Mouse (Mus musculus) liver, embryonic 16.5 days (tissue): ENCODE measurements around the gene Dnmbp. TPM values are rescaled to one million over a fixed set of nuclear protein-coding genes. Genes with fewer than 3 reads are reported as not detected.

ENCODE experiments used
- ATAC-seq: fragments of 200-750 bp; cut with Nextera tagmentation; 2 replicates; pipeline ENCODE4 v1.8.0; 2017; ENCODE audit warnings: low read depth, mild to moderate bottlenecking, moderate number of reproducible peaks, moderate library complexity
- H3K27ac ChIP-seq: fragments of 300-500 bp; sonication (generic); 2 replicates; pipeline ENCODE4 v1.5.1; 2014; ENCODE audit warnings: mild to moderate bottlenecking, low read length
- H3K27me3 ChIP-seq: fragments of 300-500 bp; sonication (generic); 2 replicates; pipeline ENCODE4 v1.6.1; 2014; ENCODE audit warnings: low read depth, low read length, mixed read lengths; ENCODE audit not compliant: control insufficient read depth, insufficient read depth
- H3K36me3 ChIP-seq: fragments of 300-500 bp; sonication (generic); 2 replicates; pipeline ENCODE4 v1.6.1; 2014; ENCODE audit warnings: mild to moderate bottlenecking; ENCODE audit not compliant: control insufficient read depth, insufficient read depth
- H3K4me1 ChIP-seq: fragments of 300-500 bp; sonication (generic); 2 replicates; pipeline ENCODE4 v1.6.1; 2014; ENCODE audit warnings: low read depth, low read length, mixed read lengths; ENCODE audit not compliant: control insufficient read depth
- H3K4me2 ChIP-seq: fragments of 300-500 bp; sonication (generic); 2 replicates; pipeline ENCODE4 v1.6.1; 2014; ENCODE audit warnings: low read depth, low read length, mixed read lengths
- H3K4me3 ChIP-seq: fragments of 300-500 bp; sonication (generic); 2 replicates; pipeline ENCODE4 v1.5.1; 2014; ENCODE audit warnings: low read depth, mild to moderate bottlenecking, low read length
- H3K9ac ChIP-seq: fragments of 300-500 bp; sonication (generic); 2 replicates; pipeline ENCODE4 v1.6.1; 2014; ENCODE audit warnings: low read depth, low read length
- H3K9me3 ChIP-seq: fragments of 300-500 bp; sonication (generic); replicated peaks from 2 replicates; pipeline ENCODE4 v1.6.1; 2016; ENCODE audit warnings: low read length; ENCODE audit not compliant: control insufficient read depth
- WGBS: fragments of 180-500 bp; shearing (Covaris S2); extraction: QIAGEN DNeasy Blood & Tissue Kit; methylation state at CpG from one replicate; pipeline ENCODE4 v1.1.7; 2014; ENCODE audit not compliant: insufficient replicate concordance; 5-methylcytosine and 5-hydroxymethylcytosine counted together
- polyA plus RNA-seq: library from polyadenylated mRNA; unstranded; fragments of >200 nt; fragmentation: Nextera tagmentation; extraction: Ambion mirVana; gene quantifications from 2 replicates; pipeline ENCODE4 v1.2.1, GENCODE M21; 2015

The Dnmbp gene
- polyA plus RNA-seq, 1 experiment from 2014 or later: 3.2 TPM

GRCm38 (mm10) chr19:43895951-43896350 lies 44.0 kb downstream of the Dnmbp start:
- no peak overlapping the region for H3K9ac ChIP-seq
- ATAC-seq: peak; percentile 35; the same call in 1 of the 2 replicates
- H3K36me3 ChIP-seq: no peaks in the 10 kb centered on the region
- H3K9me3 ChIP-seq: no peaks in the 10 kb centered on the region
- H3K4me1 ChIP-seq: peaks cover 3% of the 10 kb centered on the region
- H3K4me3 ChIP-seq: no peak overlapping the region
- H3K27me3 ChIP-seq: no peaks in the 10 kb centered on the region
- 69% methylated on average over 5 of the region's 5 CpGs for WGBS
- H3K27ac ChIP-seq: no peak overlapping the region; the same call in 1 of the 2 replicates
- H3K4me2 ChIP-seq: no peak overlapping the region

- Histone ChIP-seq H3K4me2 (0 out of 2 replicates have a peak overlapping the region, but pooled peaks have one; percentile 5), H3K9me3 (no peaks in the 10 kb centered on the region), H3K4me3 (no peak overlapping the region), H3K27me3 (no peaks in the 10 kb centered on the region), H3K36me3 (no peaks in the 10 kb centered on the region), H3K27ac (no peak overlapping the region), H3K9ac (no peak overlapping the region), H3K4me1 (peaks cover 6% of the 10 kb centered on the region)
- 65% methylated on average over 9 of the region's 9 CpGs for WGBS
- ATAC-seq: no peak
These were observed 45.2 kb downstream of the Dnmbp start for GRCm38 (mm10) chr19:43894821-43895220.

GRCm38 (mm10) chr19:43894070-43894469 lies 45.9 kb downstream of the Dnmbp start:
- Histone ChIP-seq H3K36me3 (no peaks in the 10 kb centered on the region), H3K9me3 (no peaks in the 10 kb centered on the region), H3K4me1 (peaks cover 6% of the 10 kb centered on the region), H3K27ac (no peak overlapping the region), H3K27me3 (no peaks in the 10 kb centered on the region), H3K9ac (no peak overlapping the region), H3K4me3 (no peak overlapping the region), H3K4me2 (0 out of 2 replicates have a peak overlapping the region, but pooled peaks have one; percentile 5)
- 48% methylated on average over 7 of the region's 7 CpGs for WGBS
- ATAC-seq: peak; percentile 61

- Histone ChIP-seq H3K27me3 (no peaks in the 10 kb centered on the region), H3K9ac (no peak overlapping the region), H3K27ac (peak overlapping the region; percentile 1), H3K4me2 (0 out of 2 replicates have a peak overlapping the region, but pooled peaks have one; percentile 0), H3K4me1 (peaks cover 3% of the 10 kb centered on the region), H3K4me3 (peak overlapping the region; percentile 13), H3K36me3 (no peaks in the 10 kb centered on the region), H3K9me3 (no peaks in the 10 kb centered on the region)
- peak; percentile 47; the same call in 1 of the 2 replicates for ATAC-seq
- WGBS: 48% methylated on average over 5 of the region's 5 CpGs
These were observed 49.5 kb downstream of the Dnmbp start for GRCm38 (mm10) chr19:43890487-43890886.

- ATAC-seq: peak; percentile 30; the same call in 1 of the 2 replicates
- no peak overlapping the region for H3K4me3 ChIP-seq
- no peak overlapping the region for H3K9ac ChIP-seq
- H3K36me3 ChIP-seq: no peaks in the 10 kb centered on the region
- H3K4me2 ChIP-seq: no peak overlapping the region
- no peaks in the 10 kb centered on the region for H3K9me3 ChIP-seq
- WGBS: 66% methylated on average over 2 of the region's 2 CpGs
- no peak overlapping the region for H3K27ac ChIP-seq
- no peaks in the 10 kb centered on the region for H3K27me3 ChIP-seq
- H3K4me1 ChIP-seq: peaks cover 11% of the 10 kb centered on the region
These were observed 52.3 kb downstream of the Dnmbp start for GRCm38 (mm10) chr19:43887725-43888124.

- H3K27ac ChIP-seq: no peak overlapping the region
These were observed 52.7 kb downstream of the Dnmbp start for GRCm38 (mm10) chr19:43887242-43887641.

GRCm38 (mm10) chr19:43886371-43887099 lies 53.5 kb downstream of the Dnmbp start:
- H3K4me1 ChIP-seq: peaks cover 11% of the 10 kb centered on the region
- no peaks in the 10 kb centered on the region for H3K27me3 ChIP-seq
- 71% methylated on average over 12 of the region's 12 CpGs for WGBS
- H3K9me3 ChIP-seq: no peaks in the 10 kb centered on the region
- H3K9ac ChIP-seq: no peak overlapping the region
- H3K27ac ChIP-seq: no peak overlapping the region
- H3K36me3 ChIP-seq: no peaks in the 10 kb centered on the region
- H3K4me3 ChIP-seq: no peak overlapping the region
- ATAC-seq: no peak
- H3K4me2 ChIP-seq: no peak overlapping the region

More at GRCm38 (mm10) chr19:43887242-43887641, 52.7 kb downstream of the Dnmbp start:
- Histone ChIP-seq H3K36me3 (no peaks in the 10 kb centered on the region), H3K4me3 (no peak overlapping the region), H3K9me3 (no peaks in the 10 kb centered on the region), H3K4me1 (peaks cover 11% of the 10 kb centered on the region), H3K4me2 (no peak overlapping the region), H3K27me3 (no peaks in the 10 kb centered on the region), H3K9ac (no peak overlapping the region)
- WGBS: 66% methylated on average over 5 of the region's 5 CpGs
- no peak for ATAC-seq

- 19% methylated on average over 13 of the region's 13 CpGs for WGBS
- Histone ChIP-seq H3K27ac (peak overlapping the region; percentile 37; the same call in 1 of the 2 replicates), H3K4me3 (no peak overlapping the region)
These were observed 55.1 kb downstream of the Dnmbp start for GRCm38 (mm10) chr19:43884668-43885498.

More at GRCm38 (mm10) chr19:43884668-43885498, 55.1 kb downstream of the Dnmbp start:
- H3K9ac ChIP-seq: no peak overlapping the region
- H3K4me2 ChIP-seq: peak overlapping the region; percentile 2; the same call in 1 of the 2 replicates
- H3K36me3 ChIP-seq: no peaks in the 10 kb centered on the region
- H3K9me3 ChIP-seq: no peaks in the 10 kb centered on the region
- ATAC-seq: peak; percentile 45
- H3K4me1 ChIP-seq: peaks cover 10% of the 10 kb centered on the region
- peaks cover under 1% of the 10 kb centered on the region; the same call in 1 of the 2 replicates for H3K27me3 ChIP-seq
